Mouse (Mus musculus): Measurements from ENCODE around the gene Ropn1.
"Not testable (repeated sequence)": the region's sequence is repeated elsewhere in the genome, so short reads cannot be mapped to it uniquely, and the experiment has no call there.

The Ropn1 gene

GRCm38 (mm10) chr16:34649621-34650020 is at the start of gene Ropn1:
TSS of gene Ropn1 (plus strand) at chr16:34649921.
- no peak for DNase-seq

GRCm38 (mm10) chr16:34601954-34602353 is 47.8 kb upstream of the Ropn1 start:
- no peak for DNase-seq

GRCm38 (mm10) chr16:34603076-34603475 is 46.6 kb upstream of the Ropn1 start:
- DNase-seq, result no peak

GRCm38 (mm10) chr16:34603854-34604253 is 45.9 kb upstream of the Ropn1 start:
- no peak for DNase-seq

GRCm38 (mm10) chr16:34605679-34606078 is 44.0 kb upstream of the Ropn1 start:
- DNase-seq, result peak; percentile 49

GRCm38 (mm10) chr16:34610137-34610536 is 39.6 kb upstream of the Ropn1 start:
- DNase-seq, result no peak

GRCm38 (mm10) chr16:34614021-34614420 is 35.7 kb upstream of the Ropn1 start:
- DNase-seq, result no peak

- DNase-seq, result no peak
Measured at GRCm38 (mm10) chr16:34627591-34627990, 22.1 kb upstream of the Ropn1 start.

GRCm38 (mm10) chr16:34628397-34628796 is 21.3 kb upstream of the Ropn1 start:
- DNase-seq, result no peak

GRCm38 (mm10) chr16:34635557-34635956 is 14.2 kb upstream of the Ropn1 start:
- no peak for DNase-seq

GRCm38 (mm10) chr16:34643511-34644259 is 6.0 kb upstream of the Ropn1 start:
- DNase-seq, result peak; percentile 44

GRCm38 (mm10) chr16:34653023-34653422 is 3.3 kb downstream of the Ropn1 start:
- DNase-seq, result no peak

- not testable (repeated sequence) for DNase-seq
Measured at GRCm38 (mm10) chr16:34657566-34657965, 7.8 kb downstream of the Ropn1 start.

- DNase-seq, result no peak
Measured at GRCm38 (mm10) chr16:34657983-34658382, 8.3 kb downstream of the Ropn1 start.

- DNase-seq, result no peak
Measured at GRCm38 (mm10) chr16:34658388-34658787, 8.7 kb downstream of the Ropn1 start.

GRCm38 (mm10) chr16:34664553-34664952 is 14.8 kb downstream of the Ropn1 start:
- DNase-seq, result no peak

- DNase-seq, result peak; percentile 75
Measured at GRCm38 (mm10) chr16:34667031-34667726, 17.5 kb downstream of the Ropn1 start.

GRCm38 (mm10) chr16:34668341-34668740 is 18.6 kb downstream of the Ropn1 start:
- no peak for DNase-seq

- DNase-seq, result no peak
Measured at GRCm38 (mm10) chr16:34671966-34672365, 22.2 kb downstream of the Ropn1 start.

- no peak for DNase-seq
Measured at GRCm38 (mm10) chr16:34672822-34673221, 23.1 kb downstream of the Ropn1 start.

GRCm38 (mm10) chr16:34674365-34674764 is 24.6 kb downstream of the Ropn1 start:
- DNase-seq, result no peak

- no peak for DNase-seq
Measured at GRCm38 (mm10) chr16:34681823-34682222, 32.1 kb downstream of the Ropn1 start.

- no peak for DNase-seq
Measured at GRCm38 (mm10) chr16:34689879-34690278, 40.2 kb downstream of the Ropn1 start.
